Comparison of ENCODE assay signal across 18 mouse cellular contexts in the genomic region with DNA sequence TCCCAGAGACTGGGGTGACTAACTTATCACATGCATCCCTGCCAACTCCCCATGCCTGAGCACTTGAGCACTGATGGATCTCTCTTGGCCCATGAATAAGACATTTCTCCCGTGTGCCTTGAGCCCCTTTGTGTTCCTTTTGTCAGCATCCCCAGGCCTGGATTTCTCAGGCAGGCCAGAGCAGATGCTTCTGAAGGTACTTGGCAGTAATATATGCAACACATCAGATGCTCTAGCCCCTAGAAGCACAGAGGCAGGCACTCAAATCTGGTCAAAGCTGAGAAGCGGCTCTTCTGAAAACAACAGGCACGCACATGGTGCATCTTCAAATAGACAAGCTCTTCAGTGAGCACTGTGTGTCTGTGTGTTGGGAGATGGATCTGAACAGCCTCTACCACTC.
DNase-seq lines count a peak whose midpoint lies in the region; ATAC-seq lines count a peak whose summit lies in the region.
"Had no signal": no experiment of that assay in that cellular context is flagged by ENCODE, and none has a peak within 500 bp of the region (broad histone marks: within the 10 kb centered on the region; RNA-seq: fewer than 3 reads in every experiment).

No protein-coding gene starts in this region.

- peak; percentile 41 for DNase-seq in forebrain, embryonic 14.5 days (ENCODE audit: low spot score)
- peak; percentile 15 to 57 for DNase-seq in layer of hippocampus, adult 18-20 months (ENCODE audit: low spot score in 2 of 2)
- DNase-seq in layer of hippocampus, adult 9-10 months (ENCODE audit: low spot score) = no peak
- peak; percentile 49 to 71 for DNase-seq in right cerebral cortex, postnatal 10 days (ENCODE audit: low spot score in 2 of 2)
- DNase-seq in gastrocnemius, adult 18-20 months (ENCODE audit: low spot score) = no peak
- DNase-seq in adrenal gland, adult 8-10 months = no peak
- DNase-seq: heart, postnatal 14 days; kidney, postnatal 4 days; lung, embryonic 14.5 days; thymus, postnatal 4 days had no signal

- H3K27me3 ChIP-seq in forebrain, embryonic 14.5 days (replicated peaks; ENCODE audit: control insufficient read depth, insufficient read depth, low read length) = no peaks in the 10 kb centered on the region
- H3K27me3 ChIP-seq in forebrain, embryonic 12.5 days = no peaks in the 10 kb centered on the region
- H3K27me3 ChIP-seq in forebrain, embryonic 16.5 days (replicated peaks; ENCODE audit: control insufficient read depth, insufficient read depth, low read length) = no peaks in the 10 kb centered on the region

- H3K9ac ChIP-seq in forebrain, embryonic 14.5 days (ENCODE audit: low read length) = no peak overlapping the region
- no peak overlapping the region for H3K9ac ChIP-seq in forebrain, embryonic 12.5 days
- H3K9ac ChIP-seq in forebrain, embryonic 16.5 days (replicated peaks; ENCODE audit: low read depth, low read length) = no peak overlapping the region
- H3K9ac ChIP-seq: lung, embryonic 14.5 days had no signal

- no peak overlapping the region for H3K4me2 ChIP-seq in forebrain, embryonic 14.5 days (ENCODE audit: low read length)
- no peak overlapping the region for H3K4me2 ChIP-seq in forebrain, embryonic 12.5 days
- no peak overlapping the region for H3K4me2 ChIP-seq in forebrain, embryonic 16.5 days (ENCODE audit: low read length)
- H3K4me2 ChIP-seq: heart, embryonic 11.5 days; liver, embryonic 11.5 days; lung, embryonic 14.5 days had no signal

- H3K36me3 ChIP-seq in forebrain, embryonic 14.5 days (ENCODE audit: control insufficient read depth, insufficient read depth, low read length) = no peaks in the 10 kb centered on the region
- H3K36me3 ChIP-seq in forebrain, embryonic 12.5 days (replicated peaks) = no peaks in the 10 kb centered on the region
- H3K36me3 ChIP-seq in forebrain, embryonic 16.5 days (ENCODE audit: control insufficient read depth, insufficient read depth) = no peaks in the 10 kb centered on the region
- H3K36me3 ChIP-seq: embryonic facial prominence, embryonic 10.5 days; limb, embryonic 10.5 days had no signal

- H3K9me3 ChIP-seq in forebrain, embryonic 14.5 days (replicated peaks; ENCODE audit: control insufficient read depth, low read length) = no peaks in the 10 kb centered on the region
- no peaks in the 10 kb centered on the region for H3K9me3 ChIP-seq in forebrain, embryonic 12.5 days
- no peaks in the 10 kb centered on the region for H3K9me3 ChIP-seq in forebrain, embryonic 16.5 days (ENCODE audit: control insufficient read depth, low read length)
- H3K9me3 ChIP-seq: embryonic facial prominence, embryonic 10.5 days; limb, embryonic 10.5 days had no signal

- H3K4me1 ChIP-seq in forebrain, embryonic 14.5 days (ENCODE audit: control insufficient read depth, insufficient read depth, low read length) = peaks cover 4% of the 10 kb centered on the region; the same call in 1 of the 2 replicates
- H3K4me1 ChIP-seq in forebrain, embryonic 12.5 days = peaks cover 4% of the 10 kb centered on the region
- peaks cover 4% of the 10 kb centered on the region; the same call in 1 of the 2 replicates for H3K4me1 ChIP-seq in forebrain, embryonic 16.5 days (replicated peaks; ENCODE audit: control insufficient read depth, insufficient read depth, low read length)

- 51% methylated on average over 3 of the region's 3 CpGs for WGBS in forebrain, embryonic 14.5 days
- 66% methylated on average over 3 of the region's 3 CpGs for WGBS in forebrain, embryonic 12.5 days
- WGBS in forebrain, embryonic 16.5 days = 40% methylated on average over 3 of the region's 3 CpGs

- no peak overlapping the region for H3K4me3 ChIP-seq in forebrain, embryonic 14.5 days (ENCODE audit: low read depth, low read length)
- no peak overlapping the region for H3K4me3 ChIP-seq in forebrain, embryonic 12.5 days (replicated peaks)
- no peak overlapping the region for H3K4me3 ChIP-seq in forebrain, embryonic 16.5 days (replicated peaks; ENCODE audit: low read length)
- H3K4me3 ChIP-seq: embryonic facial prominence, embryonic 10.5 days; limb, embryonic 10.5 days had no signal

- peak overlapping the region; percentile 48; the same call in 1 of the 2 replicates for H3K27ac ChIP-seq in forebrain, embryonic 14.5 days (ENCODE audit: low read depth, low read length)
- H3K27ac ChIP-seq in forebrain, embryonic 12.5 days = no peak overlapping the region
- 0 out of 2 replicates have a peak overlapping the region, but pooled peaks have one; percentile 2 for H3K27ac ChIP-seq in forebrain, embryonic 16.5 days (ENCODE audit: low read length)
- H3K27ac ChIP-seq: embryonic facial prominence, embryonic 10.5 days; limb, embryonic 10.5 days; macrophage had no signal

- ATAC-seq in forebrain, embryonic 14.5 days = peak; percentile 34
- ATAC-seq in forebrain, embryonic 12.5 days (ENCODE audit: low FRiP score) = no peak
- ATAC-seq in forebrain, embryonic 16.5 days = peak; percentile 54
- ATAC-seq: midbrain, embryonic 16.5 days had no signal

Comparison
In these comparisons a context has a peak if more than half of its experiments do, and no peak if none do; other contexts are left out.
1. DNase-seq: peak in forebrain, embryonic 14.5 days (single experiment), layer of hippocampus, adult 18-20 months (2 of 2) and right cerebral cortex, postnatal 10 days (2 of 2); none in layer of hippocampus, adult 9-10 months (single experiment), gastrocnemius, adult 18-20 months (single experiment) and adrenal gland, adult 8-10 months (single experiment).